Mouse (Mus musculus) forebrain, embryonic 12.5 days (tissue): ENCODE measurements around the gene Sulf2. TPM values are rescaled to one million over a fixed set of nuclear protein-coding genes. Genes with fewer than 3 reads are reported as not detected.
"Not testable (repeated sequence)": the region's sequence is repeated elsewhere in the genome, so short reads cannot be mapped to it uniquely, and the experiment has no call there.

Experiments
- ATAC-seq: fragments of 200-750 bp; cut with Nextera tagmentation; 2 replicates; pipeline ENCODE4 v1.8.0; 2017; ENCODE audit warnings: moderate TSS enrichment; ENCODE audit not compliant: low FRiP score
- H3K27ac ChIP-seq: fragments of 300-500 bp; sonication (generic); 2 replicates; pipeline ENCODE4 v1.5.1; 2016; ENCODE audit warnings: mild to moderate bottlenecking
- H3K27me3 ChIP-seq: fragments of 300-500 bp; sonication (generic); 2 replicates; pipeline ENCODE4 v1.6.1; 2016; ENCODE audit warnings: mild to moderate bottlenecking
- H3K36me3 ChIP-seq: fragments of 300-500 bp; sonication (generic); replicated peaks from 2 replicates; pipeline ENCODE4 v1.6.1; 2016; ENCODE audit warnings: mild to moderate bottlenecking
- H3K4me1 ChIP-seq: fragments of 300-500 bp; sonication (generic); 2 replicates; pipeline ENCODE4 v1.6.1; 2016
- H3K4me2 ChIP-seq: fragments of 300-500 bp; sonication (generic); 2 replicates; pipeline ENCODE4 v1.6.1; 2016; ENCODE audit warnings: mild to moderate bottlenecking, moderate library complexity
- H3K4me3 ChIP-seq: fragments of 300-500 bp; sonication (generic); replicated peaks from 2 replicates; pipeline ENCODE4 v1.5.1; 2016; ENCODE audit warnings: mild to moderate bottlenecking
- H3K9ac ChIP-seq: fragments of 300-500 bp; sonication (generic); 2 replicates; pipeline ENCODE4 v1.6.1; 2016; ENCODE audit warnings: mild to moderate bottlenecking
- H3K9me3 ChIP-seq: fragments of 300-500 bp; sonication (generic); 2 replicates; pipeline ENCODE4 v1.6.1; 2016
- WGBS: fragments of 180-500 bp; shearing (Covaris S2); methylation state at CpG from one replicate; pipeline ENCODE4 v1.1.7; 2016; 5-methylcytosine and 5-hydroxymethylcytosine counted together
- polyA plus RNA-seq: library from polyadenylated mRNA; unstranded; fragments of >200 nt; fragmentation: Nextera tagmentation; extraction: Ambion mirVana; gene quantifications from 2 replicates; pipeline ENCODE4 v1.2.1, GENCODE M21; 2016

The Sulf2 gene
- polyA plus RNA-seq, 1 experiment from 2014 or later: 77.9 TPM

DNA sequence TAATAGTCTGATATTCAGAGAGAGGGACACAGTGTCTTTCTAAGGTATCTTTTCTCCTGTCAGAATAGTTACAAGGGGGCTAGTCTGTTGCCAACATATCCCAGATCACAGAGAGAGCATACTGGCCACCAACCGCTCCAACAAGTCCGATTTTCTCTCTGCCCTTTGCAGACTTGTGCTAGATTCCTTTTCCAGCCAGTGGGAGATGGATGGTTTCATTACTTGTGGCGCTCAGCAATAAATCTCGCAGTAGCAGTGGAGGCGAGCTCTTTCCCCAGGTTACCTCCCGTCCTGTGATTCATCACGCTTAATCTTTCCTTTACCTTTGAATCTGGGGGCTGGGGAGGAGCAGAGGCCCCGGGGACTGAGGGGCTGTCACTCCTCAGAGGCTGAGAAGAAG is 31.9 kb upstream of the Sulf2 start:
- not testable (repeated sequence) for H3K4me2 ChIP-seq, H3K27ac ChIP-seq, H3K4me3 ChIP-seq, ATAC-seq, H3K9me3 ChIP-seq, H3K36me3 ChIP-seq, H3K9ac ChIP-seq
- Histone ChIP-seq H3K27me3 (peaks cover 64% of the 10 kb centered on the region), H3K4me1 (peaks cover 10% of the 10 kb centered on the region)
- 65% methylated on average over 8 of the region's 8 CpGs for WGBS

DNA sequence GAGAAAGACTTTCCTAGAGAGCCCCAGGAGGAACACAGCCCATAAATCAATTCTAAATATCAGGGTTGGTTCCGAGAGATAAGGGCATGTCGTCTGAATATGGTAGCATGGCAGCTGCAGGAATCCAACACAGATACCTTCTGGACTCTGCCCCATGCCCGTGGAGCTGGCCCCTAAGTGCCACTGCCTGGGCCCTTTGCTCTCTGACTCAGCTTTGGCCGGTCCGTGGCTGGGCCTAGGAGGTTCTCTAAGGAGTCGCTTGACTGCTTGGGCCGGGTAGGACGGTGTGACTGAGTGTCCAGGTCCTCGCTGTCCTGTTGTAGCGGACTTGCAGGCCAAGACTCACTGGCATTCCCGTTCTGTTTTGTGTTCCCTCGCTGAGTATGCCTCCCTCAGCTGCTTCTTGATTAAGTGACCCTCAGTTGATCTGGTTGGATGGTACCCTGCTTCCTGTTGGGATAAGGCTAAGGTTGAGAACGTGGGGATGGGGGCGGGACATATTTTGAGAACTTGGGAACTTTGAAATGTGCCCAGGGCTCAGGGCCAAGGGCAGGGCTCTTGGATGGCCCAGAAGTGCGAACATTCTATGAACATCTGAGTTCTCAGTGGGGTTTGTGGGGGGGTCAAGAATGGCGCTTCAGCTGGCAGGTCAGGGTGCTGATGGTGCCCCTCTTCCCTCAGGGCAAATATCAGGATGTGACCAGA is 30.9 kb upstream of the Sulf2 start:
- H3K9me3 ChIP-seq: no peaks in the 10 kb centered on the region
- peaks cover 11% of the 10 kb centered on the region for H3K4me1 ChIP-seq
- ATAC-seq: no peak
- no peak overlapping the region for H3K27ac ChIP-seq
- 87% methylated on average over 16 of the region's 16 CpGs for WGBS
- H3K4me2 ChIP-seq: no peak overlapping the region
- H3K27me3 ChIP-seq: peaks cover 63% of the 10 kb centered on the region
- no peak overlapping the region for H3K9ac ChIP-seq
- no peak overlapping the region for H3K4me3 ChIP-seq
- H3K36me3 ChIP-seq: no peaks in the 10 kb centered on the region

DNA sequence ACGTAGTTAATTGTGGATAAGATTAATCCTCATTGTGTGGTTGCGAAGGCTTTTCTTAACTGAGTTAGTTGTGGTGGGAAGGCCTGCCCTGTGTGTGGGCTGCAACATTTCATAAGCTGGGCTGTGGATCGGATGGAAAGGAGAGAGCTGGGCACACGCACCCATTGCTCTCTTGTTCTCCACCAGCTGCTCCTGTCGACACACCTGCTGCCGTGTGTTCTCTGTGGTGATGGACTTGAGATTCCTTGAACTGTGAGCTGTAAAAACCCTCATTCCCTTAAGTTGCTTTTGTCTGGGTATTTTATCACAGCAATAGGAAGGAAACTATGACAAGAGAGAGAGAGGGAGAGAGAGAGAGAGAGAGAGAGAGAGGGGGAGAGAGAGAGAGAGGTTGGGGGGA is 30.3 kb upstream of the Sulf2 start:
- Histone ChIP-seq H3K27ac (no peak overlapping the region), H3K36me3 (no peaks in the 10 kb centered on the region), H3K27me3 (peaks cover 57% of the 10 kb centered on the region), H3K9ac (no peak overlapping the region), H3K4me3 (no peak overlapping the region), H3K9me3 (no peaks in the 10 kb centered on the region), H3K4me1 (peaks cover 17% of the 10 kb centered on the region), H3K4me2 (no peak overlapping the region)
- no peak for ATAC-seq
- WGBS: 72% methylated on average over 6 of the region's 6 CpGs

DNA sequence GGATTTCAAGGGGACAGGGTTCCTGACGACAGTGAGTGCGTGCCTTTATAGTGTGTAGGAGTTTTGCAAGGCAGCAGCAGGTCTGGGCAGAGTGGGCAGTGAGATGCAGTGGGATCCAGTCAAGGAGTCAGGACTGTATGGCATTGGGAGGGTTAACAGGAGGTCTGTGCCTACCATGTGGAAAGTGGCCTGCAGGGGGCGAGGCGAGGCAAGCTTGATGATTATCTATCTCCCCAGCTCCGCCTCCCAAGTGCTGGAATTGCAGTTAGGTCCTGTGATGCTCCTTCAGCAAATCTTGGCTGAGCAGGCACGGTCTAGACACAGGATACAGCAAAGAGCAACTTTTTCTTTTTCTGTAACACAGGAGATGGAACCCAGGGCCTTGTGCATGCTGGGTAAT is 29.0 kb upstream of the Sulf2 start:
- no peak overlapping the region for H3K4me3 ChIP-seq
- H3K36me3 ChIP-seq: no peaks in the 10 kb centered on the region
- peaks cover 49% of the 10 kb centered on the region for H3K27me3 ChIP-seq
- no peak overlapping the region for H3K27ac ChIP-seq
- no peak overlapping the region for H3K4me2 ChIP-seq
- no peak for ATAC-seq
- peaks cover 30% of the 10 kb centered on the region for H3K4me1 ChIP-seq
- 66% methylated on average over 6 of the region's 6 CpGs for WGBS
- no peaks in the 10 kb centered on the region for H3K9me3 ChIP-seq
- H3K9ac ChIP-seq: no peak overlapping the region

DNA sequence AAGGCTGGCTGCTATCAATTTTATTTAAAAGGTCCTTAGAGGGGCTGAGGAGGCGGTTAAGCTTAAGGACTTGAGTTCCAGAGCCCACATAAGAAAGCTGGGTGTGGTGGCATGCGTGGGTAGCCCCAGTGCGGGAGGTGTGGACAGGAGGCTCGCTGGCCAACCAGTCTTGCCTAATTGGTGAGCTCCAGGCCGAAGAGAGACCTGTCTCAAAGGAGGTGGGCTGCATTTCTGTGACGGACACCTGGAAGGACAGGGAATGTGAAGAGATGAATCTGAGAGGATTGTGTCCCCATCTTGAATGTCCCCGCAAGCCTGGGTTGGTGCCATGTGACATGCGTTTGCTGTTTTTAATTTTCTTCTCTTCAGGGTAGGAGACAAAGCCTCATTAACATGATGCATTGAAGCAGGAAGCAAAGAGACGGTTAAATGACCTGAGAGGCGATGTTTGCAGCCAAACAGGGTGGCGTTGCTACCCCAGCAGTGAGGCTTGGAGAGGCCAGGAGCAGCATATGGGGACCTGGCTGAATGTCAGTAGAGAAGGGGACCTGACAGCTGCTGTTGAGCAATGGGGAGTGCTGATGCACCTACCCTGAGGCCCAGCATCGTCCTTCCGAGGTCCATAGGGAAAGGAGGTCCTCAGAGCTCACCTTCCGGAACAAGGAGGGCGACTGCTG is 26.7 kb upstream of the Sulf2 start:
- Histone ChIP-seq H3K9me3 (no peaks in the 10 kb centered on the region), H3K4me1 (peaks cover 32% of the 10 kb centered on the region), H3K27me3 (peaks cover 40% of the 10 kb centered on the region), H3K27ac (no peak overlapping the region), H3K9ac (no peak overlapping the region), H3K36me3 (no peaks in the 10 kb centered on the region), H3K4me2 (no peak overlapping the region), H3K4me3 (no peak overlapping the region)
- ATAC-seq: no peak
- 76% methylated on average over 15 of the region's 15 CpGs for WGBS

DNA sequence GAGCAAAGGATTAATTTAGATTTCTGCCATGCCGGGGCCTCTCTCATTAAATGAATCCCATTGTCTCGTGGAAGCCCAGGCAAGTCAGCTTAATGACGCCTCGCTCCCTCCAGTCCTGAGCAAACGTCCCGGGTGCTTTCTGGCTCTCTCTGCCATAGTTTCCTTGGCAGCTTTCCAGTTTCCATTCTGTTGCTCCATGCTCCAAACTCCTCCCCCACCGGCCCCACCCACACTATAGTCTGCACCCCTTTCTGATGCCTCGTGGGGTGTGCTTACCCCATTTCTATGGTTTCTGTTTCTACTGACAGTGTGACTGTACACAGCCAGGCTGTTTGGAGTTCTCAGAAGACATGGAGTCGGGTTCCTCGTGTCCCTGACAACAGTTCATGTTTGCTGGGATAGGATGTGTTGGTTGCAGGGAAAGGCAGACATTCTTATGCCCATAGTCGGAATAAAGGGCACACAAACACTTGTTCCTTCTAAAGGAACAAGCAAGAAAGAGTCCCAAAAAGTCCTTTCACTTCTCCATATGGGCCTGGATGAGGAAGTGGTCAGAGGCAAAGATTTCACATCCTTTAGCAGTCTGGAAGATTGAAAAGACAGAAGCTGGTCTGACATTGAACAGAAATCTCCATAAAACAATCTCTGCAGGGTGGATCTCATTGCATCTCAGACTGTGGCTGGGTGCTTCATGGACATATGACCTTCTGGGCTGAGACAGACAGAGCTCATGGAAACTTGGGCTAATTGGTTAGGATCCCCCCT is 25.5 kb upstream of the Sulf2 start:
- Histone ChIP-seq H3K4me3 (no peak overlapping the region), H3K9me3 (no peaks in the 10 kb centered on the region), H3K4me2 (peak overlapping the region; percentile 30), H3K27me3 (peaks cover 32% of the 10 kb centered on the region), H3K27ac (peak overlapping the region; percentile 88), H3K4me1 (peaks cover 37% of the 10 kb centered on the region), H3K9ac (no peak overlapping the region), H3K36me3 (no peaks in the 10 kb centered on the region)
- peak; percentile 49 for ATAC-seq
- 14% methylated on average over 11 of the region's 11 CpGs for WGBS

DNA sequence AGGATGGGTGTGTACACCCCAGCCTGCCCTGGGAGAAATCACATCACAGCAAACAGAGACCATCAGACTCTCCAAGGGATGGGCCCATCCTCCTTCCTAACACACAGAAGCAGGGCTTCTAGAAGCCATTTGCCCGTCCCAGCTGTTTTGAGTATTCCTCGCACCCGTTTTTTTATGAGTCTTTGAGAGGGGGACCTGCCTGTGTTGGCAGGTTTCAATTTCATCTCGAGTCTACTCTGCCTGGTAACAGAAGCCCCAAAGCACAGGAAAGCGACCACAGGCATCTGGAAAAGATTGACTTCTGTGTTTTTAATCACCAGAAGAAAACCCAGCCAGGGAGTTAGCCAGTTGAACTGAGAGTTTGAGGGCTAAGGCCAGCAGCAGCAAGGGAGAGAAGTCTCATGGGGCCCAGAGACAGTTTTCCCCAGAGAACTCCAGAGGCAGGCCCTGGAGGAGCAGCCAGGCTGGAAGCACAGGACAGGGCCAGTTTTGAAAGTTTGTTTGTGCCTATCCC is 24.7 kb upstream of the Sulf2 start:
- Histone ChIP-seq H3K9me3 (no peaks in the 10 kb centered on the region), H3K27ac (peak overlapping the region; percentile 88), H3K9ac (0 out of 2 replicates have a peak overlapping the region, but pooled peaks have one; percentile 40), H3K4me2 (peak overlapping the region; percentile 30), H3K4me1 (peaks cover 44% of the 10 kb centered on the region), H3K36me3 (no peaks in the 10 kb centered on the region), H3K27me3 (peaks cover 25% of the 10 kb centered on the region), H3K4me3 (no peak overlapping the region)
- no peak for ATAC-seq
- 25% methylated on average over 5 of the region's 5 CpGs for WGBS

DNA sequence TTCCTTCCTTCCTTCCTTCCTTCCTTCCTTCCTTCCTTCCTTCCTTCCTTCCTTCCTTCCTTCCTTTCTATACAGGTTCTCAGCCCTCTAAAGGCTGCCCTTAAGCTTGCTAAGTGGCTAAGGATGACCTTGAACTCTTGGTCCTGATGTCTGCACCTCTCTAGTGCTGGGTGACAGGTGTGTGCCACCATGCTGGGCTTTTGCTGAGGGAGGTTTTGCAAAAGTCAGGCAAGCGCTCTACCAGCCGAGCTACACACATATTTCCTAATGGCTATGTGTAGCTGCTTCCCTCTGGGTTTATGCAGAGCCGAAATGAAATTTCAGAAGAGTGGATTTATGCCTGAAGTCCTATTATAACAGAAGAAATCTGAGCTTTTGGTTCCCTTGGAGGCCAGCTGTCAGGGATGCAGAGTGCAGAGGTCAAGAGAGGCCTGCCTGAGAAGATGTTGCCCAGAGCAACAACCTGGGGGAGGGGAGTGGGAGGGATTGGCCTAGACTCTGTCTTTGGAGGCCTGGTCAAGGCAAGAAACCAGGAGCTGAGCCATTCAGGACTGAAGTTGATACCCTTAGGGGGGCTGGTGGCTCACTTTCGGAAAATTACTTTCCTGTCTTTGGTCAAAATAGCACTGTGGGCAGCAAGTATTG is 24.1 kb upstream of the Sulf2 start:
- Histone ChIP-seq H3K9me3 (no peaks in the 10 kb centered on the region), H3K4me2 (peak overlapping the region; percentile 30; the same call in 1 of the 2 replicates), H3K36me3 (no peaks in the 10 kb centered on the region), H3K27me3 (peaks cover 23% of the 10 kb centered on the region), H3K4me3 (no peak overlapping the region), H3K27ac (peak overlapping the region; percentile 88), H3K9ac (peak overlapping the region; percentile 12; the same call in 1 of the 2 replicates), H3K4me1 (peaks cover 44% of the 10 kb centered on the region)
- WGBS: 37% methylated on average over 4 of the region's 4 CpGs
- no peak for ATAC-seq

DNA sequence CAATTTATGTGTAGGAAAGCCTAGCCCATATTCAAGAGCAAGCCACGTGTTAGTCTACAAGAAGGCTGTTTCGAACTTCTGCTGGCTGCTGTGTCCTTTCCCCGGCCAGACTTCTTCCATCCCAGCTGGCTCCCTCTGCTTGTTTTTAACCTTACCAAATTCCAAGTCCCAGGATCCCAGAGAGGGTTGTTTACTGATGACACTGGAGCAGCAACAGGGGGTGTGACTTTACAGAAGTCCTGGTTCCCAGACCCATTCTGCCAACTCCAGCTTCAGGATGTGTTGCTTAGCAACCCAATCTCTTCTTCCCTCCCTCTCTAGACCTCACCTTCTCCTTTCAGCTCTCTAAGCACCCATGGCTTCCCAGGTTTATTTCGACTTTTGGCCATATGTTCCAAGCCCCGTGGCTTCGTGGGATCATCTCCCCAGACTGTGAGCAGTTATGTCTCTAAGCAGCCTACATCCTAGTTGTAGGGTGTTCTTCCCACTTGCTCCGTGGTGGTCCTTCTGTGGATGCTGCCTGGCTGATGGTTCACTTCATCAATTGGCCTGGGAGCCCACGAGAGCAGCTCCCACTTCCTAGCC is 20.2 kb upstream of the Sulf2 start:
- peaks cover 46% of the 10 kb centered on the region for H3K27me3 ChIP-seq
- H3K9ac ChIP-seq: no peak overlapping the region
- WGBS: 60% methylated on average over 8 of the region's 8 CpGs
- H3K36me3 ChIP-seq: no peaks in the 10 kb centered on the region
- H3K27ac ChIP-seq: 0 out of 2 replicates have a peak overlapping the region, but pooled peaks have one; percentile 5
- no peak overlapping the region for H3K4me3 ChIP-seq
- no peaks in the 10 kb centered on the region for H3K9me3 ChIP-seq
- ATAC-seq: no peak
- H3K4me2 ChIP-seq: no peak overlapping the region
- peaks cover 44% of the 10 kb centered on the region for H3K4me1 ChIP-seq

DNA sequence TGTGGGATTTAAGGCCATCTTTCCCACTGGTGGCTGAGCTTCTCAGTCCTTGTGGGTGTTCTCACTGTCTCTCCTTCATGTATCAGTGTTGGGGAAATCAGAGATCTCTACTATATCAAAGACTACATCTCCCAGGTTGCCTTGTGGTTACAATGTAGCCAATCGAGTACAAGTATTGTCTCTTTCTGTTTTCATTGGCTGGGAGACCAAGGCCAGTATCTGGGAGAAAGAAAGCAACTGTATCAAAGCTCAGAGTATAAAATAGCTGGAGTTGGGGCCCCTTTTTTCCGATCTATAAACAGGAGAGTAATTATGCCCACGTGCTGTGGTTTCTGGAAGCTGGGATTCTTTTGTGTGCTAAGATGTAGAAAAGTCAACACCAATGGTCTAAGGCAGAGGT is 19.7 kb upstream of the Sulf2 start:
- 0 out of 2 replicates have a peak overlapping the region, but pooled peaks have one; percentile 5 for H3K27ac ChIP-seq
- H3K4me1 ChIP-seq: peaks cover 41% of the 10 kb centered on the region

DNA sequence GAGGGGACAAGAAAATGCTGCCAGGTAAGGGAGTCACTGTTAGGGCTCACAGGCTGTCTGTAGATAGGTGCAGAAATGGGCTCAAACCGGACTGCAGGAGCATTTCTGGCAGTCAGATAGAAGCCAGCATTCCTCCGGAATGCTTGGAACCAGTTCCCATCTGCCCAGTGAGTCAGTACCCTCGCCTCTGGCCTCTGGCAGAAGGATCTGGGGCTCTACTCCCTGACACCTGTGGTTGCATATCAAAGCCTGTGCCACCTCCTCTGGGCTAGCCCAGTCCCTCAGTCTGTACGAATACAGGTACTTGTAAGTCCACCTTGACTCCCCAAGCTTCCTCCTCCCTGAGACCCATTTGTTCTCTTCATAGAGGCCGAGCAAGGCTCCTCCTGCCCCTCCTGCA is 17.7 kb upstream of the Sulf2 start:
- no peak for ATAC-seq
- no peak overlapping the region for H3K9ac ChIP-seq
- H3K4me2 ChIP-seq: no peak overlapping the region
- no peaks in the 10 kb centered on the region for H3K36me3 ChIP-seq
- H3K27me3 ChIP-seq: peaks cover 68% of the 10 kb centered on the region
- no peak overlapping the region for H3K27ac ChIP-seq
- H3K4me1 ChIP-seq: peaks cover 46% of the 10 kb centered on the region
- H3K9me3 ChIP-seq: no peaks in the 10 kb centered on the region
- H3K4me3 ChIP-seq: no peak overlapping the region
- 80% methylated on average over 5 of the region's 5 CpGs for WGBS

More for the DNA sequence above, 19.7 kb upstream of the Sulf2 start:
- Histone ChIP-seq H3K4me3 (no peak overlapping the region), H3K4me2 (no peak overlapping the region), H3K9me3 (no peaks in the 10 kb centered on the region), H3K27me3 (peaks cover 51% of the 10 kb centered on the region), H3K9ac (no peak overlapping the region), H3K36me3 (no peaks in the 10 kb centered on the region)
- no peak for ATAC-seq
- 22% methylated on average over 3 of the region's 3 CpGs for WGBS
